Mouse (Mus musculus) limb, embryonic 13.5 days (tissue): ENCODE results near the gene Fam221a. TPM values are rescaled to one million over a fixed set of nuclear protein-coding genes. Genes with fewer than 3 reads are reported as not detected.

Experiments used
- ATAC-seq: fragments of 200-750 bp; cut with Nextera tagmentation; 2 replicates; pipeline ENCODE4 v1.8.0; 2017; ENCODE audit warnings: low read depth, moderate number of reproducible peaks, moderate TSS enrichment; ENCODE audit not compliant: low FRiP score
- H3K27ac ChIP-seq: fragments of 300-500 bp; sonication (generic); 2 replicates; pipeline ENCODE4 v1.5.1; 2015; ENCODE audit warnings: inconsistent platforms, mild to moderate bottlenecking, moderate library complexity
- H3K27me3 ChIP-seq: fragments of 300-500 bp; sonication (generic); 2 replicates; pipeline ENCODE4 v1.6.1; 2015; ENCODE audit warnings: mild to moderate bottlenecking, inconsistent platforms
- H3K36me3 ChIP-seq: fragments of 300-500 bp; sonication (generic); 2 replicates; pipeline ENCODE4 v1.6.1; 2015; ENCODE audit warnings: inconsistent platforms, mild to moderate bottlenecking, moderate library complexity
- H3K4me1 ChIP-seq: fragments of 300-500 bp; sonication (generic); 2 replicates; pipeline ENCODE4 v1.6.1; 2015; ENCODE audit warnings: inconsistent platforms
- H3K4me2 ChIP-seq: fragments of 300-500 bp; sonication (generic); replicated peaks from 2 replicates; pipeline ENCODE4 v1.6.1; 2015; ENCODE audit warnings: inconsistent platforms, mild to moderate bottlenecking, moderate library complexity
- H3K4me3 ChIP-seq: fragments of 300-500 bp; sonication (generic); 2 replicates; pipeline ENCODE4 v1.5.1; 2015; ENCODE audit warnings: moderate library complexity, mild to moderate bottlenecking, inconsistent platforms
- H3K9ac ChIP-seq: fragments of 300-500 bp; sonication (generic); 2 replicates; pipeline ENCODE4 v1.6.1; 2015; ENCODE audit warnings: mild to moderate bottlenecking, inconsistent platforms
- H3K9me3 ChIP-seq: fragments of 300-500 bp; sonication (generic); 2 replicates; pipeline ENCODE4 v1.6.1; 2016; ENCODE audit warnings: inconsistent platforms
- WGBS: fragments of 180-500 bp; shearing (Covaris S2); methylation state at CpG from one replicate; pipeline ENCODE4 v1.1.7; 2015; 5-methylcytosine and 5-hydroxymethylcytosine counted together
- polyA plus RNA-seq: library from polyadenylated mRNA; unstranded; fragments of >200 nt; fragmentation: Nextera tagmentation; extraction: Ambion mirVana; gene quantifications from 2 replicates; pipeline ENCODE4 v1.2.1, GENCODE M21; 2015

Fam221a gene
- 11.1 and 11.5 TPM in 2 replicates for polyA plus RNA-seq

DNA sequence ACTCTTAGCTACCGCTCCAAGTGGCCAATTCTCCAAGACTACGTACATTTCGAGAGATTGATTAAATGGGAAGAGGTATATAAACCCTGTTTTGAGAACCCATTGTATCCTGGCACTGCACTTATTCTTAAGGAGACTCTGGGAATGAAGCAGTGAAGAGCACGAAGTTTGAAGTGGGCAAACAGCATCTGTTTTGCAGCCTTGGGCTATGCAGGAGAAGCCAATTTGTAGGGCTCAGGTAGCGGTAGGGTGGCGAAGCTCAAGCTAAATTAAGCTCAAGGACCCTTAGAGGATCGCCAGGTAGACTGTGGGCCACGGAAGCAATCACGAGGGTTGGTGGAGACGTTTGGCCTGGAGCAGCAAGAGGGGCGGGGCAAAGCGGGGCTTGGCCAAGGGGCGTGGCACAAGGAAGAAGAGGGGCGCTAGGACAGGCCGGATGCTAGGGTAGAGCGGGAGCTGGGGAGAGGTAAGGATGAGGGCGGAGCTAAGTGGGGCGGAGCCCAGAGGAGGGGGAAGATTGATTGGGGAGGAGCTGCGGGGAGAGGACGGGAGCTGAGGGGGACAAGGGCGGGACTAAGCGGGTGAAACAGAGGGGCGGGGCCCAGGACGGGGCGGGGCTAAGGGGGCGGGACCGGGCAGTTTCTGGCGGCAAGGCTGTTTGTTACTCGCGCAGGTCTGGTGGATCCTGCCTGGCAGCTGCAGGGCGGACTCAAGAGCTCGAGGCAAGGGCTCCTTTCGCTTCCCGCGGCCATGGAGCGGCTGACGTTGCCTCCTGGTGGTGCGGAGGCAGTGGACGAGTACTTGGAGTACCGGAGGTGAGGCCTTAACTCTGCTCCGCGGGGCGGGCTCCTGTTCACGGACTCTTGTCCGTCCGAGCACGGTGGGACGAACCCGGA is at the start of gene Fam221a:
Fam221a (plus strand) TSS at position 581 of the 896 bp plus-strand sequence.
- no peaks in the 10 kb centered on the region for H3K9me3 ChIP-seq
- peak within 1 kb of the TSS; percentile 81 for H3K27ac ChIP-seq
- ATAC-seq, result peak; percentile 97
- no peaks in the 10 kb centered on the region for H3K27me3 ChIP-seq
- peak within 1 kb of the TSS; percentile 78 for H3K4me2 ChIP-seq
- WGBS, result 4% methylated on average over 48 of the region's 49 CpGs
- H3K36me3 ChIP-seq, result no peaks in the 10 kb centered on the region
- H3K4me1 ChIP-seq, result peaks cover 8% of the 10 kb centered on the region
- peak within 1 kb of the TSS; percentile 62 for H3K4me3 ChIP-seq
- peak within 1 kb of the TSS; percentile 81 for H3K9ac ChIP-seq

DNA sequence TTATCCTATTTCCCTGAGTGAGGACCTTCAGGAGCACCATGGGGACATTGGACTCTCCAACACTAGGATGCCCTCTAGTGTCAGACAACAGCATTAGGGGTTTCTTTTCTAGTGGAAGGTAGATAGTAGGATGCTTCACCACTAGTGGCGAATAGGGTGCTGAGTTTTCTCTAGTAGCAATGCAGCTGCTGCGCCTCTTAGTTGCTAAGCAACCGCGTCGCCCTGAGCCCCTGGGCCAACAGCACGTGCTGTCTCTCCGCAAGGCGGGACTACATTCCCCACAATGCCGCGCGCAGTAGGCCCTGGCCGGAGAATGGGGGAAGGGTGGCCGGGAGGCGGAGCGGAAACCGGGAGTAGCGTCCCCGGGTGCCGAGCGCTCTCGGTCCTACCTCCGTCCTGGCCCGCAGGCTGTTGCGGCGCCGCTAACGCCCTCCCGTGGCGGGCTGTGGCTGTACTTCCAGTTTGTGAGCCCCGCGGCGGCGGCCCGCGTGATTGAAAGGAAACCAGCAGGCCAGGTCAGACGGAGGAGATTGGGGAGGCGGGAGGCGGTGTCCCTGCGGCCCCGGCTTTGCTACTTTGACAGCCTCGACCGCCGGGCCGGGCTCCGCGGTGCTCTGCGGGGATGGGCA is 48.5 kb upstream of the Fam221a start, which contains the start of gene Ccdc126:
Ccdc126 (plus strand) TSS at position 309 of the 629 bp plus-strand sequence.
- peak; percentile 99 for ATAC-seq
- H3K9ac ChIP-seq, result peak within 1 kb of the TSS; percentile 87

GRCm38 (mm10) chr6:49319595-49320315 is 47.8 kb upstream of the Fam221a start:
- Histone ChIP-seq H3K27ac (peak overlapping the region; percentile 79), H3K4me3 (peak overlapping the region; percentile 71), H3K4me1 (peaks cover 12% of the 10 kb centered on the region; the same call in 1 of the 2 replicates), H3K9ac (peak overlapping the region; percentile 87), H3K4me2 (peak overlapping the region; percentile 71), H3K36me3 (no peaks in the 10 kb centered on the region), H3K9me3 (no peaks in the 10 kb centered on the region), H3K27me3 (no peaks in the 10 kb centered on the region)
- 10% methylated on average over 13 of the region's 13 CpGs for WGBS
- peak; percentile 12; the same call in 1 of the 2 replicates for ATAC-seq

More for the DNA sequence above, 48.5 kb upstream of the Fam221a start, which contains the start of gene Ccdc126:
- Histone ChIP-seq H3K9me3 (no peaks in the 10 kb centered on the region), H3K27me3 (no peaks in the 10 kb centered on the region), H3K4me3 (peak within 1 kb of the TSS; percentile 71), H3K27ac (peak within 1 kb of the TSS; percentile 79), H3K4me2 (peak within 1 kb of the TSS; percentile 71), H3K36me3 (no peaks in the 10 kb centered on the region), H3K4me1 (peaks cover 12% of the 10 kb centered on the region; the same call in 1 of the 2 replicates)
- WGBS, result under 1% methylated on average over 47 of the region's 47 CpGs

GRCm38 (mm10) chr6:49321341-49321740 is 46.2 kb upstream of the Fam221a start:
- no peaks in the 10 kb centered on the region for H3K27me3 ChIP-seq
- H3K4me2 ChIP-seq, result no peak overlapping the region
- no peaks in the 10 kb centered on the region for H3K36me3 ChIP-seq
- H3K9me3 ChIP-seq, result no peaks in the 10 kb centered on the region
- H3K9ac ChIP-seq, result no peak overlapping the region
- H3K27ac ChIP-seq, result no peak overlapping the region
- 89% methylated on average over 3 of the region's 3 CpGs for WGBS
- no peak for ATAC-seq
- H3K4me3 ChIP-seq, result no peak overlapping the region
- peaks cover 12% of the 10 kb centered on the region; the same call in 1 of the 2 replicates for H3K4me1 ChIP-seq

DNA sequence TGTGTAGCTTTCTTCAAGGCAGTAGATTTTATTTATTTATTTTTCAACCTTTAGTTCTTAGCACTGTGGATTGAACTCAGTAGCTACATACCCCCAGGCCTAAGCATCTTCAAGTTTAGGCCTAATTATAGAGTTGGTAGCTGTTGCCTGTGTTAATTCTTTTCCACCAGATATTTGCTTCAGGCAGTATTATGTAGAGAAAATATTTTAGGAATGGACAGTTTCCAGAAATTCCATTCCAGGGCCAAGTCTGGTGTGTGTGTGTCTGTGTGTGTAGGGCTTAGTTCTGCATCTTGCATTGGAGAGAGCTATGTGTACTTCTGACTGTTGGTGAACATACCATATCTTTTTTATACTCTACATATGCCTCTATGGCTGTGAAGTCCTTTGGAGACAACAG is 45.5 kb upstream of the Fam221a start:
- no peak for ATAC-seq
- Histone ChIP-seq H3K9me3 (no peaks in the 10 kb centered on the region), H3K4me2 (no peak overlapping the region), H3K36me3 (no peaks in the 10 kb centered on the region), H3K9ac (no peak overlapping the region), H3K27me3 (no peaks in the 10 kb centered on the region), H3K4me1 (peaks cover 12% of the 10 kb centered on the region; the same call in 1 of the 2 replicates), H3K27ac (0 out of 2 replicates have a peak overlapping the region, but pooled peaks have one; percentile 29), H3K4me3 (no peak overlapping the region)

DNA sequence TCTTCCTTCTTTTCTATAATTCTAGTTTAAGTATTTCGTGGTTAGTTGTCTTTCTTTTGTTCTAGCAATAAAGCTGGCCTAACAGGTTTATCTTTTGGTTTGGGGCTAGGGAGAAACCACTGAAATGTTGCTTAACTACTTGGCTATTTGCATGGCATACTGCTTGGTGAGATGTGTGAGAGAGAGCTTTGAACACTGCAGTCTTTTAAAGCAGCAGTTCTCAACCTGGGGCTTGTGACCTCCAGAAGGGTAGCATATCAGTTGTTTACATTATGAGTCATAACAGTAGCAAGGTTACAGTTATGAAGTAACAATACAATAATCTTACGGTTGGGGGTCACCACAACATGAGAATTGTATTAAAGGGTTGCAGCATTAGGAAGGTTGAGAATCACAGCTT is 44.6 kb upstream of the Fam221a start:
- Histone ChIP-seq H3K36me3 (no peaks in the 10 kb centered on the region), H3K4me1 (peaks cover 17% of the 10 kb centered on the region), H3K9ac (no peak overlapping the region), H3K27me3 (no peaks in the 10 kb centered on the region), H3K27ac (no peak overlapping the region), H3K4me2 (no peak overlapping the region), H3K4me3 (no peak overlapping the region), H3K9me3 (no peaks in the 10 kb centered on the region)
- no peak for ATAC-seq
- WGBS, result 63% methylated on average over 2 of the region's 2 CpGs

DNA sequence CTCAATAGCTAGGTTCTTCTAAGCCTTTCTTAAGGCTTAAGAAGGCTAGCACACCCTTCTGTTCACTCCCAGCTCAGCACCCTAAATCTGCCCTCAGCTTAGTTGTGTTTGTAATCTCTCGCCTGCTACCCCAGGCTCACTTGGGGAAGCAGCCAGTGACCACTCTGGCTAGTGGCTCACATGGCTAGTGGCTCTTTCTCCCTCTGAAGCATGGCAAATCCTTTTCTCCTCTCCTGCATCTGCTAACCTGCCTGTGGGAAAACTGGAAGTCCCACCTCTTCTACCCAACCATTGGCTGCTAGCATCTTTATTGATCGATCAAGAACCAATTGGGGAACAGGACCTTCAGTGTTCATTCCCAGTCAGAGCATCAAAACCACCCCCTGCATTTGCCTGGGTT is 43.0 kb upstream of the Fam221a start:
- no peaks in the 10 kb centered on the region for H3K27me3 ChIP-seq
- 78% methylated on average over 2 of the region's 2 CpGs for WGBS
- H3K9ac ChIP-seq, result no peak overlapping the region
- H3K4me2 ChIP-seq, result no peak overlapping the region
- H3K9me3 ChIP-seq, result no peaks in the 10 kb centered on the region
- no peak overlapping the region for H3K4me3 ChIP-seq
- ATAC-seq, result no peak
- peaks cover 21% of the 10 kb centered on the region for H3K4me1 ChIP-seq
- H3K27ac ChIP-seq, result no peak overlapping the region
- no peaks in the 10 kb centered on the region for H3K36me3 ChIP-seq

- Histone ChIP-seq H3K9ac (no peak overlapping the region), H3K36me3 (no peaks in the 10 kb centered on the region), H3K4me2 (no peak overlapping the region), H3K4me1 (peaks cover 17% of the 10 kb centered on the region), H3K27ac (no peak overlapping the region), H3K27me3 (no peaks in the 10 kb centered on the region), H3K9me3 (no peaks in the 10 kb centered on the region), H3K4me3 (no peak overlapping the region)
- ATAC-seq, result no peak
- 47% methylated on average over 1 of the region's 1 CpGs for WGBS
Observed at GRCm38 (mm10) chr6:49325294-49325693, 42.2 kb upstream of the Fam221a start.

DNA sequence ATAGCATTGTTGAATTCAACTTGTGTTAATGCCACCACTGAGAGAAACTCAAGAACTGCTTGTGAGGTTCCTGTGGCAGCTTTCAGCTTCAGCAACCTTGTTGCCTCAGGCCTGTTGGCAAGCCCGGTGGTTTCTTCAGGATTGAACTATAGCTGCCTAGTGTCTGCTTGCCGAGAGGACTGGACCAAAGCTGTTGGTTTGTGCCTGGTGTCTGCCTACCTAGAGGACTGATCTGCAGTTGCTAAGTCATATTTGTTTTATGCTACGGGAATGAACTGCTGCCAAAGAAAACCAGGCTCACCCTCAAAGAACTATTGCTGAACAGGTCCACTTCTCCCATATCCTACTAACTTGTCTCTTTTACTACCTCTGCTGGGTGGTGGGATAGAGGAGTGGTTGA is 40.7 kb upstream of the Fam221a start:
- Histone ChIP-seq H3K9me3 (no peaks in the 10 kb centered on the region), H3K4me2 (no peak overlapping the region), H3K27me3 (no peaks in the 10 kb centered on the region), H3K4me3 (no peak overlapping the region), H3K36me3 (no peaks in the 10 kb centered on the region), H3K9ac (no peak overlapping the region), H3K4me1 (peaks cover 21% of the 10 kb centered on the region), H3K27ac (no peak overlapping the region)
- WGBS, result 82% methylated on average over 3 of the region's 3 CpGs
- ATAC-seq, result no peak

DNA sequence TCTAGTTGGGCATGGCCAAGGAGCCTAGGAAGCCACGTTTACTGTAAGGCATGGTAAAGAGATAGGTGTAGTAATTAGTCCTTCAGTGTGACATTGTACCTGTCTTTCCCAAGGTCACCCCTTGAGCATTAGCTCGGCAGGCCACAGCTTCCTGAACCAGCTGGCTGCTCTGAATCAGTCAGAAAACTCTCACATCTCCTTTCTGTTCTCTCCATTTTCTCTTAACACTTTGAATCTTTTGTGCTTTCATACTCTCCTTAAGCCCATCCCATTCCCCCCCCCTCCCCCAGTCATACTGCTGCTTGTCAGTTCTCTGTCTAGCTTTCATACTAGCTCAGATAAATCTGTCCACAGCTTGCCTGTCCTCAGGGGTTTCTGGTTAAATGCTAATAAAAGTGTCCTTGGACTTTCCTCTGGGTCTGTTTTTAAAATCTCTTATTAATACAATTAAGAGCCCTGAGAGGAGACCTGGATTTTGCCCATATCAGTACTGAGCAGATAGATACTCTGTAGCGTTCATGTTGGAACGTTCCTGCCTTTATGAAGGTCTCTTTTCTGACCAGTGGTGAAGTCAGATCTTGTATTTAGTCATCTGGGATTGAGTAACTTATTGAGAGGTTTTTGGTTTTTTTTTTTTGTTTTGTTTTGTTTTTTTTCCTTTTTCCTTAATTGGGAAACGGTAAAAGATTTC is 36.0 kb upstream of the Fam221a start:
- peaks cover 18% of the 10 kb centered on the region; the same call in 1 of the 2 replicates for H3K4me1 ChIP-seq
- no peaks in the 10 kb centered on the region for H3K27me3 ChIP-seq
- peaks cover 4% of the 10 kb centered on the region; the same call in 1 of the 2 replicates for H3K36me3 ChIP-seq
- WGBS, result 67% methylated on average over 5 of the region's 5 CpGs
- ATAC-seq, result no peak
- no peak overlapping the region for H3K4me3 ChIP-seq
- H3K9me3 ChIP-seq, result no peaks in the 10 kb centered on the region
- no peak overlapping the region for H3K4me2 ChIP-seq
- no peak overlapping the region for H3K9ac ChIP-seq
- H3K27ac ChIP-seq, result no peak overlapping the region

DNA sequence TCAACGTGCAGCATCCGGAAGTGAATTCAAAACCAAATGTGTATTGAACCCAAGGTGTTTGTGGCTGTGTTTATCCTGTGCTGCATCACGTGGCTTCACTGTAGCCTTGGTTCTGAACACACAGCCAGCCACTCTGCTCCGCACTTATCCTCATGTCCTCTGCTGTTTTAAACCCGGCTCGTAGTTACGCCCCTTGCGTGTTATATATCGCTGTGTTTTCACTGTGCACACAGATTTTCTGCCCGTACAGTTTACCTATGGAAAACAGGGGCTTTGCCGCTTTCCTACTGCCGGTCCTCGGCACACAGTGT is 35.5 kb upstream of the Fam221a start:
- no peak overlapping the region for H3K4me3 ChIP-seq
- peaks cover 18% of the 10 kb centered on the region; the same call in 1 of the 2 replicates for H3K4me1 ChIP-seq
- no peak for ATAC-seq
- H3K9ac ChIP-seq, result no peak overlapping the region
- H3K27me3 ChIP-seq, result no peaks in the 10 kb centered on the region
- H3K27ac ChIP-seq, result no peak overlapping the region
- peaks cover 4% of the 10 kb centered on the region; the same call in 1 of the 2 replicates for H3K36me3 ChIP-seq
- no peak overlapping the region for H3K4me2 ChIP-seq
- no peaks in the 10 kb centered on the region for H3K9me3 ChIP-seq
- 61% methylated on average over 13 of the region's 13 CpGs for WGBS
